Mouse (Mus musculus): ENCODE results near the gene Sgcd.

GRCm38 (mm10) chr11:47378843-47379629, 609.7 kb downstream of the Sgcd start:
- TF ChIP-seq CTCF (IDR thresholded peaks at IDR 0.05) (no peak), EP300 (IDR thresholded peaks at IDR 0.05) (no peak)

Data from lung, postnatal 0 days (tissue).